Mouse (Mus musculus) megakaryocyte, embryonic 14.5 days (primary cell): ENCODE results near the gene Slc6a20a.

ENCODE experiments used
- FLI1 ChIP-seq: IDR thresholded peaks from 2 replicates; pipeline ENCODE4 v1.6.1; 2012; ENCODE audit warnings: low read length, inconsistent platforms, mixed read lengths
- GATA1 ChIP-seq: IDR thresholded peaks from 3 replicates; pipeline ENCODE4 v1.6.1; 2012; ENCODE audit warnings: mixed read lengths, low read length, inconsistent platforms, borderline replicate concordance

GRCm38 (mm10) chr9:123679198-123679597 lies 513 bp upstream of the Slc6a20a start:
- TF ChIP-seq GATA1 = no peak
- TF ChIP-seq FLI1 = no peak
